Mouse (Mus musculus): ENCODE measurements around the gene Lonp2.

Lonp2 gene

DNA sequence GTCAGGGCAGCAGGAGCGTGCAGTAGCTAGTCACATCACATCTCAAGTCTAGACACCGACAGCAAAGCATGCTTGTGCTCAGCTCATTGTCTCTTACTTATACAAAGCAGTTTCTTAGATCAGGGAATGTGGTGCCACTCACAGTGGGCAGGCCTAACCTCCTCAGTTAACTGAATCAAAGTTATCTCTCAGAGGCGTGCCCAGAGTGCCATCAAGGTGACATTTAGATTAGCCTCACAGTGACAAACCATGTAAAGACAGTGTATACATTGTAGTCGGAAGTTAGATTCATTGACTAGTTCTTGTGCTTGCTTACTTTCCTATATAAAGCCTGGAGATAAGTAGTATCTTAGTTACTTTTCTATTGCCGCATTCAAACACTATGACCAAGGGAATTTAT is 6.4 kb downstream of the Lonp2 start:
- no peak for DNase-seq

DNA sequence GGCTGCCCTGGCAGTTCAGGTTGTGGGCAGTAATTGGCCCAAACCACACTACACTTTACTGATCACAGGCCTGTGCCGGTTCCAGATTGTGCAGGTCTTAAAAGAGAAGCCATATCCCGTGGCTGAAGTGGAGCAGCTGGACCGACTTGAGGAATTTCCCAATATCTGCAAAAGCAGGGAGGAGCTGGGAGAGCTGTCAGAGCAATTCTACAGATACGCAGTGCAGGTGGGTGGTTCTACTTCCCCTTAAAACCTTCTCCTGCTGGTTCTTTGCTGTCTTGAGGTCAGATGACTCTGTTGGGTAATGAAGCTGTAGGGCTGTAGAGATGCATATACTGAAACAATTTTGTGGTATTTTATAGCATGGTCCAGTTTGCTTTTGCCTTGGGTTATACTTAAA is 7.6 kb downstream of the Lonp2 start:
- DNase-seq = no peak

DNA sequence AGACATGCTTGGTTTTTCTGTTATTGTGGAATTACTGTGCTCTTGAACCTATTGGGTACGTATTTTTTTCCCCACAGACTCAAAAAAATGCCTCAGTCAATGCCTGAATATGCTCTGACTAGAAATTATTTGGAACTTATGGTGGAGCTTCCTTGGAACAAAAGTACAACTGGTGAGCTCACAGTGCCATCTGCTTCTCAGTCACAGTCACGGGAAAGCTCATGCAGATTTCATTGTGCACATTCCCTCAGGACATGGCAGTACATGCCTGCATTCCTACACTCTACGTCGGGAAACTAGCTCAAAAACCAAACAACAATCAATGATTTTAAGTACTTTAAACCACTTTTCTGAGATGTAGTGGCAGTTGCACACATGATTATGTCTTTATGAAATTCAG is 14.0 kb downstream of the Lonp2 start:
- DNase-seq = no peak

DNA sequence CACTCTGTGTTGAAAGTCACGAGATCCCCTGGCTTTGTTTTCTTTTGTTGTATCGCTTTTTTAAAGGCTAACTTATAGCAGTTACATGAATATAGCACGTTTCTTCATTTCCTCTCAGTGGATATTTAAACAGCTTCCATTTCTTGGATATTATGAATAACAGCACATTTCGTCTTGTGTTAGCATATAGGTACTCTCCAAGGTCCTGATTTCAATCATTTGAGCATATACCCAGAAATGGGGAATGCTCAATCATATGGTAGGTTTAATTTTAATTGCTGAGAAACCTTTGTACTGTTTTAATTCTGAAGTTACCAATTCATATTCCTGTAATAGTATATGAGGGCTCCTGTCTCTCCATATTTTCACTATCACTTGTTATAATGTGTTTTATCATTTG is 15.1 kb downstream of the Lonp2 start:
- DNase-seq = no peak

DNA sequence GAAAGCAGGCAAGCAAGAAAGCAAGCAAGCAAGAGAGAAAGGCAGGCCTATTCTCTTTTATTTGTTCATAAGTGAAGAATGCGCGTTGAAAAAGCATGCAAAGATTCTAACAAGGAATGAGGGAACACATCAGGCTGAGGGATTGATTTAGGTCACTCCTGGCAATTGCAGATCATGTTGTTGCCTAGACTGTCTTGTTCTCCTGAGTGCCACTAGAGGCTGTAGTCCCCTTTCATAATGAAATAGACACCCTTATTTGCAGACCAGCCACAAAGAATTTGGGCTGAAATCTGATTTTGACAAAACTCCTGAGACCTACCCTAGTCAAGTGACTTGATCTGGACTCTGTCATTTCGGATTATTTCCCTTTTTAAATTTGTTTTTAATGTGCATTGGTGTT is 18.8 kb downstream of the Lonp2 start:
- no peak for DNase-seq

DNA sequence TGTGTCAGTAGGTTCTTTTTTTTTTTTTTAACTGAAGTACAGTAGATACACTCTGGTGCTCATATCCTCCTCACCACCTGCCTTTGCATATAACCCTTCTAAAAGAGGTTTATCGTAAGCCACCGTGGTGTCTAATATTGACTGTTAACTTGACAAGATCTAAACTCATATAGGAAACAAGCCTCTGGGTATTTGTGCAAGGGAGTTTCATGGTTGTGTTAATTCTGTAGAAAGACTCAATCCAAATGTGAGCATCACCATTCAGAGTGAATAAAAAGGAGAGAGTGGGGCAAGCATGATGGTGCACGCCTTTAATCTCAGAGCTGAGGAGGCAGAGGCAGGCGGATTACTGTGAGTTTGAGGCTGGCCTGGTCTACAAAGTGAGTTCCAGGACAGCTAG is 20.8 kb downstream of the Lonp2 start:
- no peak for DNase-seq

DNA sequence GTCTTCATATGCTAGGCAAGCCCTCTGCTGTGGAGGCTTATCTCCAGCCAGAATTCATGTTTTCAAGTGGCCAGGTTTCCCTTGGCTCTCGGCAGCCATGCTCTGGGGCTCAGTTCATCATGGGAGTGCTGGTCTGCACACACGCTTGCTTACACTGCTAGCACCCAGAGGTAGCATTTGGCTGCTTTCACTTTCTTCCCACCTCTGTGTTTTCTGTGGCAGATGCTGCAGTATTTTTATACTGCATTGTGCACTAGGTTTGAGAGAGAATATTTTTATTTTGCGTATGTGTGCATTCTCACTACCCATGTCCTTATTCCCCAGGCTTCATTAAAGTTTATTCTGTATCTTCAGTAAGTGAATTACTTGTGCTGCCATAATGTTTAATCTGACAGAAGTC is 23.9 kb downstream of the Lonp2 start:
- DNase-seq = no peak

DNA sequence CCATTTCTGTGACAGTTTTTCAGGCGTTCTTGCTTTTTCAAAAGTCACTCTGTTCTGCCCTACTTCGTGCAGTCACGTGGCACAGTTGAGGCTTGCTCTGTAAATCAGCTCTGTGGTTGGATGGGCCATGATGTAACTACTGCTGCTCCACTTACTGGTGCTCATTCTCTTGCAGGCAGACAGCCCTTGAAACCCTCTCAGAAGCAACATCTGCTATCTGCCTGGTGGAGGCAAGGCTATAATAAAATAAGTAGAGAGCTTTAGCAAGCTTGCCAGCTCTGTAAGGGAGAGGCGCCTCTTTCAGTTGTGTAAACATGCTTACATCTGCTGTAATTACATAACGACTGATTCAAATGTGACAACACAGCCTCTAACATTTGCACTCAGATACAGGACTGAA is 27.6 kb downstream of the Lonp2 start:
- DNase-seq = peak; percentile 10

DNA sequence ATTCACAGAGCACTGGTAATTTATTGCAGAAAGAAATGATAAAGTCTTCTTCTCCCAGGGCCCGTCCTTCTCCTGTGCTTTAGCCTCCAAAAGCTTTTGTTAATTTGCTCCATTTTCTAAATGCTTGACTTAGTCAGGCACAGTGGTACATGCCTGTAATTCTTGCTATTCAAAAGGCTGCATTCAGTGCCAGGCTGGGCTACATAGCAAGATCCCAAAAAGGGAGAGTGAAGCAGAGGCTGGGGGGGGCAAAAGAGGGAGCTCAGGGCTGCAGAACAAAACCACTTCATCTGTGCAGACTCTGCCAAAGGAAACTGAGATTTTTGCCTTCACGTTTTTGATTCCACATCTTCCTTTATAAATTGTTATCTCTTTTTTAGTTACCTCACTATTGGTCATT is 28.7 kb downstream of the Lonp2 start:
- DNase-seq = no peak

DNA sequence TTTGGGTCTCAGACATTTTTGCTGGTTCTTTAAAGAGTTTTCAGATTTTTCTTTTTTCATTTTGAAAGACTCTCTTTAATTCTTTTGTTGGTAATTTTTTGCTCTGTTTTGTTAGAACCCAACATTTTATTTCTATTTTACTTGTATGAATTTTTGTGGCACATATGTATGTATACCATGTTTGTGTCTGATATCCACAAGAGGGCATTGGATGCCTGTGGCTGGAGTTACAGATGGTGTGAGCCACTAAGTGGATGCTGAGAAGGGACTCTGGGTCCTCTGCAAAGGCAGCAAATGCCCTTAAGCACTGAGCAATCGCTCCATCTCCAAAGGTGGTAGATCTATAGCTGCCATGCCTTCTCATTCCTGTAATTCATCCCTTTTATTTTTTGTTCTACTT is 30.7 kb downstream of the Lonp2 start:
- no peak for DNase-seq

DNA sequence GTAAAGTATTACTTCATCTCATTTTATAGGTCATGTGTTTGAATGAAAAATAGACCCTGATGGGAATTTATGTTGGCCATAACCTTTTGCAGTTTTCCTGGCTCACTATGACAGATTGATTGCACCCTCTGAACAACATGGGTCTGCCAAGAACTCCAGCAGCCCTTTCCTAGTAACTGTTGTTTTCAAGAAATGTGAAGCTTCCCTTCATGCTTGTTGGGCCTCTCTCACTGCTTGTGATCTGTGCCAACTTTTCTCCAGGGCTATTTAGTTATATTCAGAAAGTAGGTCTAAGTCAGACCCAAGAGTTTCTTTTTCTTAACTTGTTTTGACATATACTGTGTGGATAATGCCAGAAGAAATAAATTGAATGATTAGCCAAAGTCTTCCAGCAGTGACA is 44.9 kb downstream of the Lonp2 start:
- DNase-seq = no peak

DNA sequence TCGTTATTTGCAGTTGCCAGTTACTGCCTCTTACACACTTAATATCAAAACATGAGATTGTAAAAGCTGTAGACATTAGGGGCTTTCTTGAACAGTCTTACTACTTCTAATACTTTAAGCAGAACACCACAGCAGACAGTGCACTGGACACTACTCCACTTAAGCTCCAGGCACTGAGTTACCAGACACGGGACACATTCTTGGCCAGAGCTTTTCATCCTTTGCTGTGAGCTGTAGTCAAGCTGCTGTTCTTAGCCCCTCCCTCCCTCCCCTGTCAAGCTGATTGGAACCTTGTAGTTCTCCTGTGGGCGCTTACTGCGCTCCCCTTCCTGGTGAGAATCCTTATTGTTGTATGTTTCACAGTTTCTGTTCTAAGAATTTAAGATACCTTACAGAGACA is 45.4 kb downstream of the Lonp2 start:
- DNase-seq = no peak

DNA sequence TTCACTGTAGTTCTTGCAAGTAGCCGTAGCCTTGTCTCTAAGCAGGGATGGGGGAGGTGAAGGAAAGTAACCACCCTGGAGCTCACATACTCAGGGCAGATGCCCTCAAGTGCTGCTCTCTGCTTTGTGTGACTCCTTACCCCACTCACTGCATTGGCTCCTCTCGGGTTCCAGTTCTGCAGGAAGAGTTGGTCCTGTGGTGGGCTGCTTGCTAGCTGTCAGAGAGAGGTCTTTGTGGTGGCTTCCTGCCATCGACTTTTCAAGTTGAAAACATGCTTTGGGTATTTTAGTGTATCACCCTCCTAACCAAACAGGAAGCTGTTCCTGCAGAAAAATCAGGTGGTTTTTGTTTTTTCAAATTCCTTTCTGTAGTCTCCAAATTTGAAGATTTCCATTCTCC is 62.8 kb downstream of the Lonp2 start:
- no peak for DNase-seq

DNA sequence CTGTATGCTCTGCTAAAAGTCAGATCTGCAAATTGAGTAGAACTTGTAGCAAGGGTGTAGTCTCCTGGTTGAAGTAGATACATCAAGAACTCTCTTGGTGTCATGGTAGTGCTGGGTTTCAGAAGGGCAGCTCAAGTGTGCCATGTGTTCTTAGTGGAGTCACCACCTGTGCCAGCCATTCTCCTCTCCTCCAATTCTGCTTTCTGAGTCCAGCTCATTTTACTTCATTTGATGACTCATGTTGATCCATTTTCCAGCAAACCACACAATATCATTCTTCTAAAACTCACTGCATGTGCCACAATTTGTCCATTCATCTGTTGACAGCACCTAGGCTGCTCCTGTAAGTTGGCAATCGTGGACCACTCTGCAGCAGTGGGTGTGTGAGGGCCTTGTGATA is 68.3 kb downstream of the Lonp2 start:
- DNase-seq = no peak

DNA sequence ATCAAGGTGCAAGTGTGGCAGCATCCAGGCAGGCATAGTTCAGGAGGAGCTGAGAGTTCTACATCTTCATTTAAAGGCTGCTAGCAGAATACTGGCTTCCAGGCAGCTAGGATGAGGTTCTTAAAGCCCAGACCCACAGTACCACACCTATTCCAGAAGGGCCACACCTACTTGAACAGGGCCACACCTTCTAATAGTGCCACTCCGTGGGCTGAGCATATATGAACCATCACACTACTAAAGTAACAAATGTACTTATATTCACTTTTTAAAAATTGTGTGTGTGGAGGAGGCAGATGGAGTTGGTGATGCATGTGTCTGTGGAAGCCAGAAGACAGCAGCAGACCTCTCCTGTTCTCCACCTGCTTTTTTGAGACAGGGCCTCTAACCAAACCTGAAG is 70.2 kb downstream of the Lonp2 start:
- no peak for DNase-seq

DNA sequence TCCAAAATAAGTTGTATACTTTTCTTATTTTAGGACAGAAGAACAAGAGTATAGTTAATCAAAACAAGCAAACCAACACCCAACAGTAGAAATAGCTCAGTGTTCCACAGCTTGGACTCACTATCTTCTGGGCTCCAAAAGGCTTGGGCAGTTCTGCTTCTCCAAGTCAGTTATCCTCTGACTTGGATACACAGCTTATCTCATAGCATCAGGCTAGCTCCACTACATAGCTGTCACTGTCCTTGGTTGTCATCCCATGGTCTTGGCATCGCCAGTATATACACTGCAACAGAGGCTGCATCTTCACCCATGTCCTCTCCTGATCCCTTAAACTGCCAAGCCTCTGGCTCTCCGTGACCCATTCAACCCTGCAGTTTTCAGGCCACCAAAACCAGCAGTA is 71.9 kb downstream of the Lonp2 start:
- no peak for DNase-seq

DNA sequence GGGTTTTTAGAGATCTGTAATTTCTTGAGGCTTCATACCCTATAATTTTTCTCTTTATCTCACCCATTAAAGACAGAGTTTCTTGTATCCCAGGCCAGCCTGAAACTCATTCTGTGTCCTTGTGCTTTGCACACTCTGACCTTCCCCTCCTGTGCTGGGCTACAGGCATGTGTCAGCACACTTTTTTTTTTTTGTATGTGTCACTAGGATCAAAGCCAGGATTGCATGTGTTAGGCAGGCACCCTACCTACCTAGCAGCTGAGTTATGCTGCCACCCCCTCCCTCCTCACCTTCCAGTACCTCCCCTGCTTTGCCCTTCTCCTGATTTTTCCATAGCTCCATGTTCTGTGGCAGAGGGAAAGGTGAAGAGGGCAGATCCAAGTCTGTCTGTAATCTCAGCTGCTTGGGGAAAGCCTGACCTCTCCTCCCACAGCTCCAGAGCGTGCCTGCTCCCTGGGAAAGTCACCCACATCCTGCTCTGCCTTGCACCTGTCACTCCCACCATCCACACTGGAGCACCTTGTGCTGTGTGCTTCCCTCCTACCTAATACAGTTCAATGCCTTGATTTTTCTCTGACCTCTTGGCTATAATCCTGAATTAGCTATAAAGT is 75.1 kb downstream of the Lonp2 start:
- no peak for DNase-seq

DNA sequence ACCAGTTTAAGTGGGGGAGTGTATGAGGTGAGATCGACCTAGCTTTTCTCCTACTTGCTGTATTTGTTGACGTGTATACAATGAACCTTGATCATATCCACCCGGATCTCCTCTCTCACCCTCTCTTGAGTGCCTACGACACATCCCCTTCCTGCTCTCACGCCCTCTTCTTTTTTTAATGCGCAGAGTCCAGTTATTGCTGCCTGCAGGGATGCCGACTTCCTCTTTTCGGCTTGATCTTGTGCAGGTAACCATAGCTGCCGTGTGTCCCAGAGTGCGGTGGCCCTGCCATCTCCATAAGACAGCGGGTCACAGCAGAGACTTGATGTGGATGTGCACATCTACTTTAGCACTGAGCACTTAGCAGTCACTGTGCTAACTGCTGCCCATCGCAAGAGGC is 75.6 kb downstream of the Lonp2 start:
- DNase-seq = no peak

DNA sequence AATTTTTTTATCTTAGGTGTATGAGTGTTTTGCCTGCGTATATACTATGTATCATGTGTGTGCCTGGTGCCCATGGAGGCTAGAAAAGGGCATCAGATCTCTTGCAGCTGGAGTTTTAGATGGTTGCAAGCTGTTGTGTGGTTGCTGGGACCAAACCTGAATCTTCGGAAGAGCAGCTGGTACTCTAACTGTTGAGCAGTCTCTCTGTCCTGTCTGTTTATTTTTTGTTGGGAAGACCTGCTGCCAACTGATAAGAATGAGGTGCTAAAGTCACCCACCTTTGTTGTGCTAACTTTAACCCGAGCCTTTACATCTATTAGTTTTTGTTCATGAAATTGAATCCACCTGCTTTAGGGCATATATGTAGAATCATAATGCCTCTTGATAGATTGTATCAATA is 78.6 kb downstream of the Lonp2 start:
- DNase-seq = no peak

DNA sequence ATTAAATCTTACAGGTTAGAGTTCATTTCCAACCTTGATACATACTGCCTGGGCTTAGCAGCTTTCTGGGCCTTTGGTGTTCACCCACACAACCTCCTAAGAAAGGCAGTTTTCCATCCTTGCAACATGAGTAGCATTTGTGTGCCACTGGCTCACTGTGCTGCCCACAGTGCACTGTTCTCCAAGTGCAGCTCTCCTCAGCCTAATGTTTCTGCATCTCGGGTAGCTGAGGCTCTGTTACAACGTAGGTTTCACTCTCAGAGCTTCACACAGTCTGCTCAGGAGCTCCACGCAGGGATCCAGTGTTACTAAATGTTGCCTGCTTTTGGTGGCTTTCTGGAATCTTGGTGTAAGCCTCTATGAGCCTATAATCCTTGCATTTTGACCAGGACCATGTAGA is 81.5 kb downstream of the Lonp2 start:
- DNase-seq = no peak

DNA sequence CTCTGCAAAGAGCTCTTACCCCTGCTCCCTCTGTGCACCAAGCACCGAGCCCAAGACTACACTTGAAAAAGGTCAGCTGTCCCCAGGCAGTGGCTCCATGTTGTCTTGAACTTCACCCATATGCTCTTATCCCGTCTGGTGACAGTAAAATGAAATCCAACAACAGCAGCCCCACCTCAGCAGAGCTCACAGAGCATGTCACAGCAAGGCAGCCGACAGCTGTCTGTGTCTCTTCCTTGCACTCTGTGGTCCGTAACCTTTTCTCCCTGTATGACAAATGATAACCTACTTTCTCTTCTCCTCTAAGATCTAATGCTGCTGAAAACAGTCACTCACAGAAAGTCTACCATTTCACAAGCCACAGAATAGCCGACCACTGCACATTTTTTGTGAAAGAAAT is 82.9 kb downstream of the Lonp2 start:
- DNase-seq = no peak

DNA sequence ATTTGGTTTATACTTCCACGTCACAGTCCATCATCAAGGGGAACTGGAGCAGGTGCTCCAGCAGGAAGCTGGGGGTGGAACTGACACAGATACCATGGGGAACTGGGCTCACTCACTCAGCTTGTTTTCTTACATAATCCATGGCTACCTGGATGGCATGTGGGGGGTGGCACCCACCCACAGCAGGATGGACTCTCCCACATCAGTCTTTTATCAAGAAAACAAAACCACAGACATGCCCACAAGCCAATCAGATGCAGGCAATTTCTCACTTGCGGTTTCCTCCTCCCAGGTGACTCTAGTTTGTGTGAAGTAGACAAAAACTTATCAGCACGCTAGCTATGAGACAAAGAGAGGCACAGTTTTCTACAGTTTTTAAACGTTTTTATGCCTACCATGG is 84.0 kb downstream of the Lonp2 start:
- no peak for DNase-seq

DNA sequence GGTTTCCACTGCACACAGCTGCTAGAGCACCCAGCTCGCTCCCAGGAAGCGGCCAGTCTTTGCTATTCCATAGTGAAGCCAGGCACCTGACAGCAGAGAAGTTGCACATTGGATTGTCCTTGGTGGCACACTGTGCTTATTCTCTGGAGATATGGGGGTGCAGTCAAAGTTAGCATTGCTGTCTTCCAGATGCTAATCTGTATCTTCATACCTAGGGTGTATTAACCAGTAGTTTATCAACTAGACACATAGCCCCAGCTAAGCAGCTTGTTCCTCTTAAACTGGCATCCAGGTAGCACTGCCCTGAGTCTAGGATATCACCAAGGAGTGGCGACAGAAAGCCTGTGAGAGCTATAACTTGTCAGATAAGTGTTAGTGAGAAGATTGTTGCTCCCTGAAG is 88.8 kb downstream of the Lonp2 start:
- DNase-seq = no peak

DNA sequence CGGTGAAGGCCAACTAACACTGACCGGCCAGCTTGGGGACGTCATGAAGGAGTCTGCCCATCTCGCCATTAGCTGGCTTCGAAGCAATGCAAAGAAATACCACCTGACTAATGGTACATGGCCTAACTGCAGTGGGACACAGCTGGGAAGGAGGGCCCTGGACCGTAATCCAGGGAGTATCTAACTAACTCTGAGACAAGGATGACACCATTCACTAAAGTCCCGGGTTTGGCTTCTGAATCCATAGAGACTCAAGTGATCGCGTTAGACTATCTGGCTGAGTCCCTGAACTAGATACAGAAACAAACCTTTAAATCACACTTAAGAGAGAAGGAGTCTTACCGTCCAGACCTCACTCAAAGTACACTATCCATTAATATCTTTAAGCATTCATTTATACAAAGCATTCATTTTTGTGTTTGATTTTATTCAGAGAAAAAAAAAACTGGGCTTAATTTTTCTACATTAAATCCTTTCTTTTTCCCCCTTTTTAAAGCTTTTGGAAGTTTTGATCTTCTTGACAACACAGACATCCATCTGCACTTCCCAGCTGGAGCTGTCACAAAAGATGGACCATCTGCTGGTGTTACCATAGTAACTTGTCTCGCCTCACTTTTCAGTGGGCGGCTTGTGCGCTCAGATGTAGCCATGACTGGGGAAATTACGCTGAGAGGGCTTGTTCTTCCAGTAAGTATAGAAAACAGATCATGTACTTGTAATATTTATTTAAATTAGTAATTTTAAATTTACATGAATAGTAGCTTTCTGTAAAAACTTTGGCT is 89.8 kb downstream of the Lonp2 start:
- peak; percentile 41 for DNase-seq

DNA sequence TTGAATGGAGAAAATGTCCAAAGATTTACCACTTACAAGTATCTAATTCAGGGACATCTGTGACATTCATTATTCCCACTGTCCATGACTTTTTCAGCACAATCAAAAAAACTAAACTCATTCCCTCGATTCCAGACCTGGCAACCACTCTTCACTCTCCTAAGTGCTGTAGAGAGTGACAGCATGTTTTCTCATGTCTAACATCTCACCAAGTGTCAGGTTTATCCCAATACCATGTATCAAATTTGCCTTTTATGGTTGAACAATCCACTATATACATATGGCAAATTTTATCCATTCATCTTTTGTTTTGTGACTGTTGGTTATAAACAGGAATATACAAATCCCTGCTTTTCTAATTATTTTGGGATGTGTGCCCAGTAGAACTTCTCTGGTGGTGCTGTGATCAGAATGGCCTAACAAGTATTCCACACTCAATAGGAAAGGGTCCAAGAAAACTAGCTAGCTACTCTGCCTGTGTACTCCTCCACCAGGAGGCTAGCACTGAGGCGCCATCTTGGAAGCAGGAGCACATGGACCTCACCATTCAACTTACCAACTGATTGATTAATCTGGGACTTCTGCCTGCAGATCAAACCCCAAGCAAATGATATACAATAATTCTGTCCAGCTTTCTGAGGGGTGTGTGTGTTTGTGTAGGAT is 94.6 kb downstream of the Lonp2 start:
- DNase-seq = no peak
